Mouse (Mus musculus): ENCODE results near the gene Cs. TPM values are rescaled to one million over a fixed set of nuclear protein-coding genes. Genes with fewer than 3 reads are reported as not detected.
"Not testable (repeated sequence)": the region's sequence is repeated elsewhere in the genome, so short reads cannot be mapped to it uniquely, and the experiment has no call there.

Gene Cs
- polyA plus RNA-seq (2012; rRNA removed), result 58.8 and 59.4 TPM in 2 replicates

GRCm38 (mm10) chr10:128337306-128338181 lies at the start of gene Cs:
Cs (plus strand) TSS chr10:128337734.
- H3K4me1 ChIP-seq (ENCODE audit: control insufficient read depth, insufficient read depth, low read length), result peaks cover 6% of the 10 kb centered on the region
- TF ChIP-seq CTCF (IDR thresholded peaks at IDR 0.05; ENCODE audit: control insufficient read depth, insufficient read depth, insufficient replicate concordance, low read depth, low read length), result no peak
- peak; percentile 77 for TF ChIP-seq POLR2A (IDR thresholded peaks at IDR 0.05; ENCODE audit: control insufficient read depth, low read depth, low read length)
- H3K27ac ChIP-seq (ENCODE audit: control insufficient read depth, insufficient read depth, low read depth, low read length), result peak within 1 kb of the TSS; percentile 100
- H3K27me3 ChIP-seq (ENCODE audit: control insufficient read depth, insufficient read depth, low read length), result no peaks in the 10 kb centered on the region
- no peaks in the 10 kb centered on the region for H3K36me3 ChIP-seq (ENCODE audit: control insufficient read depth, insufficient read depth, low read length)
- H3K4me3 ChIP-seq (ENCODE audit: control insufficient read depth, low read depth, low read length), result peak within 1 kb of the TSS; percentile 100

GRCm38 (mm10) chr10:128290594-128290993 lies 46.9 kb upstream of the Cs start:
- not testable (repeated sequence) for H3K27ac ChIP-seq (ENCODE audit: control insufficient read depth, insufficient read depth, low read depth, low read length); H3K4me1 ChIP-seq (ENCODE audit: control insufficient read depth, insufficient read depth, low read length); H3K36me3 ChIP-seq (ENCODE audit: control insufficient read depth, insufficient read depth, low read length); H3K4me3 ChIP-seq (ENCODE audit: control insufficient read depth, low read depth, low read length); H3K27me3 ChIP-seq (ENCODE audit: control insufficient read depth, insufficient read depth, low read length)

- TF ChIP-seq CTCF (IDR thresholded peaks at IDR 0.05; ENCODE audit: control insufficient read depth, insufficient read depth, insufficient replicate concordance, low read depth, low read length) (no peak), POLR2A (IDR thresholded peaks at IDR 0.05; ENCODE audit: control insufficient read depth, low read depth, low read length) (no peak)
- Histone ChIP-seq H3K27me3 (ENCODE audit: control insufficient read depth, insufficient read depth, low read length) (no peaks in the 10 kb centered on the region), H3K4me1 (ENCODE audit: control insufficient read depth, insufficient read depth, low read length) (peaks cover 4% of the 10 kb centered on the region; the same call in 1 of the 2 replicates), H3K4me3 (ENCODE audit: control insufficient read depth, low read depth, low read length) (no peak overlapping the region), H3K36me3 (ENCODE audit: control insufficient read depth, insufficient read depth, low read length) (no peaks in the 10 kb centered on the region), H3K27ac (ENCODE audit: control insufficient read depth, insufficient read depth, low read depth, low read length) (no peak overlapping the region)
These were observed 41.0 kb upstream of the Cs start for GRCm38 (mm10) chr10:128296370-128297090.

- TF ChIP-seq CTCF (IDR thresholded peaks at IDR 0.05; ENCODE audit: control insufficient read depth, insufficient read depth, insufficient replicate concordance, low read depth, low read length) (no peak), POLR2A (IDR thresholded peaks at IDR 0.05; ENCODE audit: control insufficient read depth, low read depth, low read length) (no peak)
- no peaks in the 10 kb centered on the region for H3K36me3 ChIP-seq (ENCODE audit: control insufficient read depth, insufficient read depth, low read length)
- H3K27me3 ChIP-seq (ENCODE audit: control insufficient read depth, insufficient read depth, low read length), result no peaks in the 10 kb centered on the region
- H3K4me1 ChIP-seq (ENCODE audit: control insufficient read depth, insufficient read depth, low read length), result peaks cover 5% of the 10 kb centered on the region
- H3K27ac ChIP-seq (ENCODE audit: control insufficient read depth, insufficient read depth, low read depth, low read length), result no peak overlapping the region
- no peak overlapping the region for H3K4me3 ChIP-seq (ENCODE audit: control insufficient read depth, low read depth, low read length)
These were observed 40.3 kb upstream of the Cs start for GRCm38 (mm10) chr10:128297221-128297620.

GRCm38 (mm10) chr10:128297622-128298021 lies 39.9 kb upstream of the Cs start:
- H3K36me3 ChIP-seq (ENCODE audit: control insufficient read depth, insufficient read depth, low read length), result no peaks in the 10 kb centered on the region
- TF ChIP-seq CTCF (IDR thresholded peaks at IDR 0.05; ENCODE audit: control insufficient read depth, insufficient read depth, insufficient replicate concordance, low read depth, low read length) (no peak), POLR2A (IDR thresholded peaks at IDR 0.05; ENCODE audit: control insufficient read depth, low read depth, low read length) (no peak)
- H3K4me1 ChIP-seq (ENCODE audit: control insufficient read depth, insufficient read depth, low read length), result peaks cover 7% of the 10 kb centered on the region
- no peak overlapping the region for H3K4me3 ChIP-seq (ENCODE audit: control insufficient read depth, low read depth, low read length)
- H3K27me3 ChIP-seq (ENCODE audit: control insufficient read depth, insufficient read depth, low read length), result no peaks in the 10 kb centered on the region
- H3K27ac ChIP-seq (ENCODE audit: control insufficient read depth, insufficient read depth, low read depth, low read length), result no peak overlapping the region

GRCm38 (mm10) chr10:128298243-128298642 lies 39.3 kb upstream of the Cs start:
- no peaks in the 10 kb centered on the region for H3K36me3 ChIP-seq (ENCODE audit: control insufficient read depth, insufficient read depth, low read length)
- TF ChIP-seq CTCF (IDR thresholded peaks at IDR 0.05; ENCODE audit: control insufficient read depth, insufficient read depth, insufficient replicate concordance, low read depth, low read length), result no peak
- no peak for TF ChIP-seq POLR2A (IDR thresholded peaks at IDR 0.05; ENCODE audit: control insufficient read depth, low read depth, low read length)
- peaks cover 7% of the 10 kb centered on the region for H3K4me1 ChIP-seq (ENCODE audit: control insufficient read depth, insufficient read depth, low read length)
- H3K27me3 ChIP-seq (ENCODE audit: control insufficient read depth, insufficient read depth, low read length), result no peaks in the 10 kb centered on the region
- H3K27ac ChIP-seq (ENCODE audit: control insufficient read depth, insufficient read depth, low read depth, low read length), result no peak overlapping the region
- H3K4me3 ChIP-seq (ENCODE audit: control insufficient read depth, low read depth, low read length), result no peak overlapping the region

- H3K27ac ChIP-seq (ENCODE audit: control insufficient read depth, insufficient read depth, low read depth, low read length), result no peak within 1 kb of the TSS
These were observed 38.8 kb upstream of the Cs start, which contains the start of gene Il23a for GRCm38 (mm10) chr10:128298702-128299171. Il23a (minus strand) TSS chr10:128298752.

More at GRCm38 (mm10) chr10:128298702-128299171, 38.8 kb upstream of the Cs start, which contains the start of gene Il23a:
- no peak for TF ChIP-seq CTCF (IDR thresholded peaks at IDR 0.05; ENCODE audit: control insufficient read depth, insufficient read depth, insufficient replicate concordance, low read depth, low read length)
- TF ChIP-seq POLR2A (IDR thresholded peaks at IDR 0.05; ENCODE audit: control insufficient read depth, low read depth, low read length), result no peak
- H3K27me3 ChIP-seq (ENCODE audit: control insufficient read depth, insufficient read depth, low read length), result no peaks in the 10 kb centered on the region
- peaks cover 8% of the 10 kb centered on the region for H3K4me1 ChIP-seq (ENCODE audit: control insufficient read depth, insufficient read depth, low read length)
- no peaks in the 10 kb centered on the region for H3K36me3 ChIP-seq (ENCODE audit: control insufficient read depth, insufficient read depth, low read length)
- no peak within 1 kb of the TSS for H3K4me3 ChIP-seq (ENCODE audit: control insufficient read depth, low read depth, low read length)

All from testis, adult 2 months (tissue).